Mouse (Mus musculus): ENCODE data around the gene Pcnx3. TPM values are rescaled to one million over a fixed set of nuclear protein-coding genes. Genes with fewer than 3 reads are reported as not detected.

Pcnx3 gene
- polyA plus RNA-seq, 1 experiment from 2014 or later = 23.0 TPM

- H3K9me3 ChIP-seq = no peaks in the 10 kb centered on the region
- H3K27ac ChIP-seq (replicated peaks) = no peak overlapping the region
- H3K27me3 ChIP-seq = no peaks in the 10 kb centered on the region
- H3K4me3 ChIP-seq = no peak overlapping the region
- no peak for ATAC-seq (ENCODE audit: low read depth)
- H3K9ac ChIP-seq = no peak overlapping the region
- H3K36me3 ChIP-seq = peaks cover 55% of the 10 kb centered on the region
- H3K4me2 ChIP-seq = no peak overlapping the region
- WGBS = 92% methylated on average over 10 of the region's 10 CpGs
- H3K4me1 ChIP-seq (replicated peaks) = peaks cover 20% of the 10 kb centered on the region
Measured at GRCm38 (mm10) chr19:5664669-5665257, 23.9 kb downstream of the Pcnx3 start.

- H3K9me3 ChIP-seq = no peaks in the 10 kb centered on the region
- peaks cover 40% of the 10 kb centered on the region for H3K36me3 ChIP-seq
- peak within 1 kb of the TSS; percentile 76 for H3K27ac ChIP-seq (replicated peaks)
- WGBS = 2% methylated on average over 32 of the region's 32 CpGs
- peak within 1 kb of the TSS; percentile 42 for H3K4me3 ChIP-seq
- H3K4me2 ChIP-seq = peak within 1 kb of the TSS; percentile 55
- no peaks in the 10 kb centered on the region for H3K27me3 ChIP-seq
- peak; percentile 87 for ATAC-seq (ENCODE audit: low read depth)
- peaks cover 20% of the 10 kb centered on the region for H3K4me1 ChIP-seq (replicated peaks)
- peak within 1 kb of the TSS; percentile 63 for H3K9ac ChIP-seq
Measured at GRCm38 (mm10) chr19:5662981-5663913, 25.5 kb downstream of the Pcnx3 start, which contains the start of gene Sipa1. Sipa1 (minus strand) TSS chr19:5663707.

- H3K9ac ChIP-seq = 0 out of 2 replicates have a peak overlapping the region, but pooled peaks have one; percentile 63
- no peak for ATAC-seq (ENCODE audit: low read depth)
Measured at GRCm38 (mm10) chr19:5662310-5662709, 26.4 kb downstream of the Pcnx3 start.

GRCm38 (mm10) chr19:5660942-5661751, 27.6 kb downstream of the Pcnx3 start:
- Histone ChIP-seq H3K9ac (no peak overlapping the region), H3K36me3 (peaks cover 24% of the 10 kb centered on the region), H3K4me1 (replicated peaks) (peaks cover 20% of the 10 kb centered on the region), H3K27ac (replicated peaks) (peak overlapping the region; percentile 49), H3K4me3 (0 out of 2 replicates have a peak overlapping the region, but pooled peaks have one; percentile 0), H3K27me3 (peaks cover 3% of the 10 kb centered on the region), H3K4me2 (peak overlapping the region; percentile 55), H3K9me3 (no peaks in the 10 kb centered on the region)
- 89% methylated on average over 16 of the region's 16 CpGs for WGBS
- ATAC-seq (ENCODE audit: low read depth) = no peak

More at GRCm38 (mm10) chr19:5662310-5662709, 26.4 kb downstream of the Pcnx3 start:
- WGBS = 77% methylated on average over 8 of the region's 8 CpGs
- no peaks in the 10 kb centered on the region for H3K27me3 ChIP-seq
- H3K4me3 ChIP-seq = peak overlapping the region; percentile 42
- H3K4me1 ChIP-seq (replicated peaks) = peaks cover 20% of the 10 kb centered on the region
- H3K4me2 ChIP-seq = peak overlapping the region; percentile 55
- H3K36me3 ChIP-seq = peaks cover 30% of the 10 kb centered on the region
- H3K9me3 ChIP-seq = no peaks in the 10 kb centered on the region
- H3K27ac ChIP-seq (replicated peaks) = peak overlapping the region; percentile 76

- peaks cover 22% of the 10 kb centered on the region; the same call in 1 of the 2 replicates for H3K36me3 ChIP-seq
- ATAC-seq (ENCODE audit: low read depth) = no peak
- 16% methylated on average over 43 of the region's 43 CpGs for WGBS
Measured at GRCm38 (mm10) chr19:5654720-5655298, 33.9 kb downstream of the Pcnx3 start.

GRCm38 (mm10) chr19:5653969-5654719, 34.6 kb downstream of the Pcnx3 start:
- WGBS = 7% methylated on average over 62 of the region's 62 CpGs
- peaks cover 18% of the 10 kb centered on the region for H3K4me1 ChIP-seq (replicated peaks)
- H3K9me3 ChIP-seq = no peaks in the 10 kb centered on the region
- H3K36me3 ChIP-seq = peaks cover 22% of the 10 kb centered on the region; the same call in 1 of the 2 replicates
- H3K9ac ChIP-seq = peak overlapping the region; percentile 62
- peak overlapping the region; percentile 38 for H3K4me3 ChIP-seq
- H3K27me3 ChIP-seq = peaks cover 35% of the 10 kb centered on the region
- ATAC-seq (ENCODE audit: low read depth) = peak; percentile 52
- no peak overlapping the region for H3K27ac ChIP-seq (replicated peaks)
- peak overlapping the region; percentile 67 for H3K4me2 ChIP-seq

More at GRCm38 (mm10) chr19:5654720-5655298, 33.9 kb downstream of the Pcnx3 start:
- peak overlapping the region; percentile 62 for H3K9ac ChIP-seq
- peak overlapping the region; percentile 67 for H3K4me2 ChIP-seq
- H3K27ac ChIP-seq (replicated peaks) = no peak overlapping the region
- H3K4me3 ChIP-seq = peak overlapping the region; percentile 38
- H3K27me3 ChIP-seq = peaks cover 35% of the 10 kb centered on the region
- no peaks in the 10 kb centered on the region for H3K9me3 ChIP-seq
- H3K4me1 ChIP-seq (replicated peaks) = peaks cover 14% of the 10 kb centered on the region

GRCm38 (mm10) chr19:5652570-5652969, 36.1 kb downstream of the Pcnx3 start:
- Histone ChIP-seq H3K4me2 (no peak overlapping the region), H3K4me3 (no peak overlapping the region), H3K27me3 (peaks cover 35% of the 10 kb centered on the region), H3K27ac (replicated peaks) (no peak overlapping the region), H3K9me3 (no peaks in the 10 kb centered on the region), H3K4me1 (replicated peaks) (peaks cover 34% of the 10 kb centered on the region), H3K36me3 (peaks cover 29% of the 10 kb centered on the region), H3K9ac (no peak overlapping the region)
- WGBS = 76% methylated on average over 6 of the region's 6 CpGs
- ATAC-seq (ENCODE audit: low read depth) = no peak

- Histone ChIP-seq H3K27me3 (peaks cover 35% of the 10 kb centered on the region), H3K9me3 (no peaks in the 10 kb centered on the region), H3K4me3 (no peak overlapping the region), H3K36me3 (peaks cover 38% of the 10 kb centered on the region), H3K4me1 (replicated peaks) (peaks cover 34% of the 10 kb centered on the region), H3K9ac (no peak overlapping the region), H3K4me2 (no peak overlapping the region), H3K27ac (replicated peaks) (no peak overlapping the region)
- WGBS = 61% methylated on average over 13 of the region's 13 CpGs
- ATAC-seq (ENCODE audit: low read depth) = no peak
Measured at GRCm38 (mm10) chr19:5651502-5652274, 37.0 kb downstream of the Pcnx3 start.

GRCm38 (mm10) chr19:5649298-5649741, 39.4 kb downstream of the Pcnx3 start:
- peak overlapping the region; percentile 30; the same call in 1 of the 2 replicates for H3K4me3 ChIP-seq
- no peaks in the 10 kb centered on the region for H3K9me3 ChIP-seq
- peak overlapping the region; percentile 84 for H3K27ac ChIP-seq (replicated peaks)
- peak overlapping the region; percentile 60 for H3K4me2 ChIP-seq
- peaks cover 13% of the 10 kb centered on the region for H3K27me3 ChIP-seq
- peak overlapping the region; percentile 68 for H3K9ac ChIP-seq
- H3K36me3 ChIP-seq = peaks cover 54% of the 10 kb centered on the region
- ATAC-seq (ENCODE audit: low read depth) = no peak
- 67% methylated on average over 6 of the region's 6 CpGs for WGBS
- H3K4me1 ChIP-seq (replicated peaks) = peaks cover 26% of the 10 kb centered on the region

All from neural tube, embryonic 13.5 days (tissue).